Mouse (Mus musculus) thymus, adult 2 months (tissue): ENCODE measurements at regions not wholly inside any gene's neighbourhood (a gene's known extent, or its start where the extent isn't known, plus 50 kb on each side); places are given as distances from the start of the nearest gene placed in this dataset.

ENCODE experiments used
- DNase-seq: peaks from one replicate; pipeline ENCODE4 v3.0.0; 2021
- H3K27ac ChIP-seq: fragments of 200-500 bp; 2 replicates; pipeline ENCODE4 v1.5.1; 2012; ENCODE audit warnings: low read length, control low read depth; ENCODE audit not compliant: control insufficient read depth, insufficient read depth
- H3K27me3 ChIP-seq: fragments of 200-500 bp; 2 replicates; pipeline ENCODE4 v1.6.1; 2012; ENCODE audit warnings: mild to moderate bottlenecking, low read length, moderate library complexity, mixed read lengths; ENCODE audit not compliant: control insufficient read depth, insufficient read depth
- H3K36me3 ChIP-seq: fragments of 200-500 bp; 2 replicates; pipeline ENCODE4 v1.6.1; 2012; ENCODE audit warnings: mild to moderate bottlenecking, low read length, moderate library complexity; ENCODE audit not compliant: control insufficient read depth, insufficient read depth
- H3K4me1 ChIP-seq: fragments of 200-500 bp; replicated peaks from 2 replicates; pipeline ENCODE4 v1.6.1; 2012; ENCODE audit warnings: low read length; ENCODE audit not compliant: control insufficient read depth, insufficient read depth
- H3K4me3 ChIP-seq: fragments of 200-500 bp; 2 replicates; pipeline ENCODE4 v1.5.1; 2012; ENCODE audit warnings: mild to moderate bottlenecking, low read length, control low read depth, moderate library complexity; ENCODE audit not compliant: control insufficient read depth, insufficient read depth
- CTCF ChIP-seq: fragments of 200-500 bp; IDR thresholded peaks from 2 replicates; pipeline ENCODE4 v1.5.1; 2012; ENCODE audit warnings: mild to moderate bottlenecking, control low read depth, low read length, moderate library complexity, borderline replicate concordance; ENCODE audit not compliant: control insufficient read depth, poor library complexity, insufficient read depth; ENCODE audit errors: extremely low read depth
- POLR2A ChIP-seq: fragments of 200-500 bp; IDR thresholded peaks from 2 replicates; pipeline ENCODE4 v1.6.1; 2012; ENCODE audit warnings: mild to moderate bottlenecking, low read length, control low read depth, moderate library complexity; ENCODE audit not compliant: control insufficient read depth, poor library complexity, insufficient read depth; ENCODE audit errors: extremely low read depth
- WGBS: fragments of 180-500 bp; shearing (Covaris S2); methylation state at CpG from one replicate; pipeline ENCODE4 v1.1.7; 2018; 5-methylcytosine and 5-hydroxymethylcytosine counted together

DNA sequence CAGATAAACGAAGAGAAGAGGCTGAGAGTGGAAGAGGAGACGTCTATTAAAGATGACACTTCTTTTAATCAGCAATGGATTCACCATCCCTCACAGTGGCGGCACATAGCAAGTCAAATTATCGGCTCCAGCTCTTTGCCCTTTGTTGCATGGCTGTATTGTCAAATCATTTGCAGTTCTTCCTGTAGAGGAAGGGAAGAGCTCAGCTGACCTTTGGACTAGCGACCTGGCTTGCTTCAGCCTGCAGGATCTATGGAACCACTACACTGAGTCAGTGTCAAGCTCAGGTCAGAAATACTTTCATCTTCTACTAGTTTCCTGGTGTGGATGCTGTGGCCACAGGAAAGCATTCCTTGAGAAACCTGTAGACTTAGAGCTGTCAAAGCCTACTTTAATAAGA lies 450.4 kb upstream of the Cited2 start:
- DNase-seq: no peak
- Histone ChIP-seq H3K4me1 (no peaks in the 10 kb centered on the region), H3K27me3 (no peaks in the 10 kb centered on the region), H3K36me3 (no peaks in the 10 kb centered on the region), H3K27ac (no peak overlapping the region), H3K4me3 (no peak overlapping the region)
- no peak for TF ChIP-seq CTCF
- TF ChIP-seq POLR2A: no peak
- WGBS: 93% methylated on average over 5 of the region's 5 CpGs

DNA sequence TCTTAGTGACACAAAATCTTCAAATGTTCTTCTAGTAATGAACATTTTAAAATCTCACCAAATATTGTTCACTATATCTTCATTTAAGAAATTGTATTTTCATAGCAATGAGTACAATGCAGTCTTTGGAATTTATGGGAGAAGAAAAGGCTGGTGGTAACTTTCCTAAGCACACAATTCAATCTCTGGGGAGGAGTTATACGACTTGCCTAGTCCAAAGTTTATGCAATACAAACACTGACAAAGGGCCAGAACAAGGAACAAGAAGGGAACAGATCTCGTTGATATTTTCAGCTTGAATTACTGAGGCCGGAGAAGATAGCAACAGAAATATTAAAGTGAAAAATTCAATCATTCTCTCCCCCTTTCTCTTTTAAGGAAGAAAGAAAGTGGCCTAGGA lies 449.2 kb upstream of the Cited2 start:
- no peak overlapping the region for H3K4me3 ChIP-seq
- WGBS: 98% methylated on average over 3 of the region's 3 CpGs
- H3K36me3 ChIP-seq: no peaks in the 10 kb centered on the region
- DNase-seq: no peak
- H3K27ac ChIP-seq: no peak overlapping the region
- TF ChIP-seq POLR2A (no peak), CTCF (no peak)
- H3K27me3 ChIP-seq: no peaks in the 10 kb centered on the region
- no peaks in the 10 kb centered on the region for H3K4me1 ChIP-seq

DNA sequence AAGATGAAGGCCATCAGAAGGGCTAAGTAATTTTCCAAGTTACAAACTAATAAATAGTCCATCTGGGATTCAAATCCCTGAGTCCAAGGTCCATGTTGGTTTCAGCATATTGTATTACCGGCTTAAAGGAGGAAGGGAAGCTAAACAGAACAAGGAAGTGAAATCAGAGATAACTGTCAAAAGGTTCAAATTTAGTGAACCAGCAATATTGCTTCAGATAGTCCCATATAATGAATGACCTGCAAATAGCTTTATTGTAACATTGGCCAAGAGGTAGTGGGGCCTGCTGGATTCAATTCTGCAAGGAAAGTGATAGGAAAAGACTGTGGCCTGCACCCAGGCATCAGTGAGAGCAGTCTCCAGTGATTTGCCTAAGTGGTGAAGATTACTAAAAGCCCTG lies 447.8 kb upstream of the Cited2 start:
- 60% methylated on average over 1 of the region's 1 CpGs for WGBS

DNA sequence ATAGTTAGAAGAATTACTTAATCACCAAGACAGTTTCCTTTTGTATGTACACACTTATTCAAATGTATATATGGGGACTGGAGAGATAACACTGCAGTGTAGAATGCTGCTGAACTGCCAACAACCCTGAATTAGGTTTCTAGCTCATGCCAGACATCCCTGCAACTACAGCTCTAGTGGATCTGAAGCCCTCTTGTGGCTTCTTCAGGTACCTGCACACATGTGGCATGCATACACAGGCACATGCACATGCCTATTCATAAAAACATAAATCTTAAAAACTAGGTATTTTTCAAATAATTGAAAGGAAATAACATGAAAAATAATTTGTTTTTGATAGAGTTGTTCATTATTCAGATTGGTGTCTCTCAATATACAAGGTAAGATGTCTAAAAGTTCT lies 445.1 kb upstream of the Cited2 start:
- TF ChIP-seq CTCF: no peak
- TF ChIP-seq POLR2A: no peak
- Histone ChIP-seq H3K27me3 (no peaks in the 10 kb centered on the region), H3K4me1 (no peaks in the 10 kb centered on the region), H3K4me3 (no peak overlapping the region), H3K36me3 (no peaks in the 10 kb centered on the region), H3K27ac (no peak overlapping the region)
- DNase-seq: no peak

More for the DNA sequence above, 447.8 kb upstream of the Cited2 start:
- Histone ChIP-seq H3K36me3 (no peaks in the 10 kb centered on the region), H3K4me3 (no peak overlapping the region), H3K27me3 (no peaks in the 10 kb centered on the region), H3K27ac (no peak overlapping the region), H3K4me1 (no peaks in the 10 kb centered on the region)
- TF ChIP-seq POLR2A: no peak
- TF ChIP-seq CTCF: no peak
- no peak for DNase-seq

DNA sequence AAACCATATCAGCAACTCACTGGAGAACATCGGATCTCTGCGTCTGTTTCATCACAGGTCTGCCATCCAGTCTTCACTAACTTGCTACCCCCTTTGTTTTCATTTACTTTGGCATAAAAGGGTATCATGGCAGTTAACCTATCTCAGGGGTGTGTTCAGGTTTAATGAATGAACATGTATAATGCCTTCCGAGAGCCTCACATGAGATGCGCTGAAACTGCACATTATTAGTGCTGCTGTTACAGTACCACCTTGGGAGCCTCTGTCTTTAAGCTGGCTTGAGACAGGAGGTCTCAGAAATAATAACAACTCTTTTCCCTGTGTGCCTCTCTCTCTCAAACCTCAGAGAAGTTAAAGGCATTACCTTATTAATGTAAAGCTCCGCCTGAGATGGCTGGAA lies 438.2 kb upstream of the Cited2 start:
- H3K36me3 ChIP-seq: no peaks in the 10 kb centered on the region
- no peak for TF ChIP-seq POLR2A
- TF ChIP-seq CTCF: no peak
- H3K27ac ChIP-seq: no peak overlapping the region
- H3K27me3 ChIP-seq: no peaks in the 10 kb centered on the region
- DNase-seq: no peak
- H3K4me3 ChIP-seq: no peak overlapping the region
- WGBS: 96% methylated on average over 5 of the region's 5 CpGs
- no peaks in the 10 kb centered on the region for H3K4me1 ChIP-seq

DNA sequence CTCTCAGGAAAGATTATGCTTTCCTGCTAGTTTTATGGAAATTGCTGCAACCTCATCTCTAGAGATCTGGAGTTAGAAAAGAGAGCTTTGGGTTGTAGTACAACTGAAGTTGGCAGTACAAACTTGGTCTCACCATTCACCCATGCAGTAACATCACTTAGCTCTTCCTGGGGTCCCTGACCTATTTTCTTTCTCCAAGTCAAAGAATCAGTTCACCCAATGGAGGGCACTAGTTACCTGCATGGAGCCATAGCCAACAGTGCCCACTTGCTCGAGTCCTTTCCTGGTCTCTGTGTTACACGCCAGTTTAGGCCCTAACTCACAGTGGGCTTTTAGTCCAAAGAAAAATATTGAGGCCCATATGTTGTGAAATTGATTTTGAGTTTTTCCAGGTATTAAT lies 435.9 kb upstream of the Cited2 start:
- no peaks in the 10 kb centered on the region for H3K27me3 ChIP-seq
- no peak overlapping the region for H3K4me3 ChIP-seq
- 91% methylated on average over 2 of the region's 2 CpGs for WGBS
- no peaks in the 10 kb centered on the region for H3K36me3 ChIP-seq
- no peaks in the 10 kb centered on the region for H3K4me1 ChIP-seq
- DNase-seq: no peak
- TF ChIP-seq POLR2A (no peak), CTCF (no peak)
- no peak overlapping the region for H3K27ac ChIP-seq

DNA sequence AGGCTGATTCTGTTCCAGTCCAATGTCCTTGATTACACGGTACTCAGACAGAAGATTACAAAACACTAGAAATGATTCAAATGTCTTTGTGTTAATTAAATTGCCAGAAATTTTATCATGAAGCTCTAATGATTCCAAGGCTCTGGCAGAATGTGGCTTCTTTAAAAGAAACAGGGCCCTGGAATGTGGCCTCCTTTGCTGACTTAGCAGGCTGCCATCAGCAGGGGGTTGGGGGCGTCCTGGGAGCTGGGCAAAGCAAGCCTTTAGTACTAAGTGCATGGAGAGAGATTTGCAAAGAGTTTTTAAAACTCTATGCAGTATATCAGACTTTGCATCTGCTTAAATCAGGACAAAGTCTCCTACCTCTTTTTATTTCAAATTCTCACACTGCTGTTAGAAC lies 434.8 kb upstream of the Cited2 start:
- H3K36me3 ChIP-seq: no peaks in the 10 kb centered on the region

More for the DNA sequence above, 434.8 kb upstream of the Cited2 start:
- H3K27me3 ChIP-seq: no peaks in the 10 kb centered on the region
- H3K4me1 ChIP-seq: no peaks in the 10 kb centered on the region
- 95% methylated on average over 2 of the region's 2 CpGs for WGBS
- no peak overlapping the region for H3K4me3 ChIP-seq
- DNase-seq: no peak
- H3K27ac ChIP-seq: no peak overlapping the region
- no peak for TF ChIP-seq POLR2A
- TF ChIP-seq CTCF: no peak
